Mouse (Mus musculus) ES-Bruce4 (cell line): ENCODE results near the gene Rcan1. TPM values are rescaled to one million over a fixed set of nuclear protein-coding genes. Genes with fewer than 3 reads are reported as not detected.
A peak's percentile ranks its signal among the peaks of the same experiment; 100 is the strongest.

Experiments
- H3K27ac ChIP-seq: 2 replicates; pipeline ENCODE4 v1.5.1; 2012; ENCODE audit warnings: low read length, inconsistent platforms; ENCODE audit not compliant: insufficient read depth
- H3K27me3 ChIP-seq: 2 replicates; pipeline ENCODE4 v1.6.1; 2012; ENCODE audit warnings: mild to moderate bottlenecking, low read length, inconsistent platforms; ENCODE audit not compliant: control insufficient read depth, poor library complexity, insufficient read depth, severe bottlenecking
- H3K36me3 ChIP-seq: 2 replicates; pipeline ENCODE4 v1.6.1; 2012; ENCODE audit warnings: inconsistent platforms, mild to moderate bottlenecking, low read length, moderate library complexity; ENCODE audit not compliant: control insufficient read depth, poor library complexity, insufficient read depth, severe bottlenecking
- H3K4me1 ChIP-seq: one replicate; pipeline ENCODE4 v1.8.1; 2011; ENCODE audit warnings: low read length; ENCODE audit not compliant: control insufficient read depth, insufficient read depth
- H3K4me3 ChIP-seq: 2 replicates; pipeline ENCODE4 v1.5.1; 2011; ENCODE audit warnings: low read depth, mild to moderate bottlenecking, low read length
- H3K9ac ChIP-seq: 2 replicates; pipeline ENCODE4 v1.6.1; 2012; ENCODE audit warnings: low read depth, mild to moderate bottlenecking, inconsistent platforms; ENCODE audit not compliant: poor library complexity, severe bottlenecking
- H3K9me3 ChIP-seq: replicated peaks from 2 replicates; pipeline ENCODE4 v1.6.1; 2012; ENCODE audit warnings: mild to moderate bottlenecking, low read length, inconsistent platforms; ENCODE audit not compliant: control insufficient read depth, poor library complexity, insufficient read depth, severe bottlenecking
- CTCF ChIP-seq: IDR thresholded peaks from one replicate; pipeline ENCODE4 v1.8.1; 2011; ENCODE audit warnings: low read depth, low read length
- EP300 ChIP-seq: IDR thresholded peaks from 2 replicates; pipeline ENCODE4 v1.6.1; 2011; ENCODE audit warnings: low read depth, low read length; ENCODE audit not compliant: insufficient read depth
- POLR2A ChIP-seq: IDR thresholded peaks from one replicate; pipeline ENCODE4 v1.8.1; 2011; ENCODE audit warnings: low read length; ENCODE audit not compliant: insufficient read depth
- polyA plus RNA-seq: library from polyadenylated mRNA; stranded (reverse); fragments of >200 nt; gene quantifications from 2 replicates; pipeline ENCODE4 v1.2.4, GENCODE M21; 2011; ENCODE audit warnings: low read depth; ENCODE audit not compliant: missing spikeins, insufficient read depth, insufficient read length

The Rcan1 gene
- polyA plus RNA-seq, 1 experiment, result 37.2 TPM

- no peaks in the 10 kb centered on the region for H3K4me1 ChIP-seq
- no peak overlapping the region; the same call in 1 of the 2 replicates for H3K9ac ChIP-seq
- H3K27me3 ChIP-seq, result no peaks in the 10 kb centered on the region
- H3K36me3 ChIP-seq, result no peaks in the 10 kb centered on the region
- TF ChIP-seq CTCF (peak; percentile 62), EP300 (no peak)
- no peak overlapping the region for H3K27ac ChIP-seq
- no peaks in the 10 kb centered on the region for H3K9me3 ChIP-seq
- peak overlapping the region; percentile 36 for H3K4me3 ChIP-seq
Observed at GRCm38 (mm10) chr16:92478561-92479150, 8.0 kb upstream of the Rcan1 start.

- H3K27me3 ChIP-seq, result no peaks in the 10 kb centered on the region
- no peaks in the 10 kb centered on the region for H3K36me3 ChIP-seq
- no peaks in the 10 kb centered on the region for H3K9me3 ChIP-seq
- peaks cover 3% of the 10 kb centered on the region for H3K4me1 ChIP-seq
- H3K4me3 ChIP-seq, result peak overlapping the region; percentile 45; the same call in 1 of the 2 replicates
- H3K27ac ChIP-seq, result peak overlapping the region; percentile 55
- H3K9ac ChIP-seq, result peak overlapping the region; percentile 53; the same call in 1 of the 2 replicates
- TF ChIP-seq EP300 (peak; percentile 59; the same call in 1 of the 2 replicates), POLR2A (no peak)
Observed at GRCm38 (mm10) chr16:92475093-92475860, 4.6 kb upstream of the Rcan1 start.

GRCm38 (mm10) chr16:92472898-92473297 is 2.2 kb upstream of the Rcan1 start:
- Histone ChIP-seq H3K27me3 (no peaks in the 10 kb centered on the region), H3K36me3 (no peaks in the 10 kb centered on the region), H3K9ac (no peak overlapping the region), H3K9me3 (no peaks in the 10 kb centered on the region), H3K27ac (peak overlapping the region; percentile 13; the same call in 1 of the 2 replicates), H3K4me3 (no peak overlapping the region), H3K4me1 (peaks cover 6% of the 10 kb centered on the region)
- TF ChIP-seq EP300 (no peak), POLR2A (no peak), CTCF (no peak)

GRCm38 (mm10) chr16:92468459-92468858 is 2.2 kb downstream of the Rcan1 start:
- no peaks in the 10 kb centered on the region for H3K27me3 ChIP-seq
- H3K36me3 ChIP-seq, result no peaks in the 10 kb centered on the region
- H3K9me3 ChIP-seq, result no peaks in the 10 kb centered on the region
- H3K4me3 ChIP-seq, result peak overlapping the region; percentile 22
- H3K9ac ChIP-seq, result no peak overlapping the region
- H3K4me1 ChIP-seq, result peaks cover 8% of the 10 kb centered on the region
- TF ChIP-seq EP300 (peak; percentile 94), CTCF (no peak)
- H3K27ac ChIP-seq, result peak overlapping the region; percentile 69

GRCm38 (mm10) chr16:92467041-92467440 is 3.6 kb downstream of the Rcan1 start:
- H3K9me3 ChIP-seq, result no peaks in the 10 kb centered on the region
- H3K36me3 ChIP-seq, result no peaks in the 10 kb centered on the region
- no peak overlapping the region for H3K9ac ChIP-seq
- H3K4me1 ChIP-seq, result peaks cover 6% of the 10 kb centered on the region
- H3K27ac ChIP-seq, result no peak overlapping the region
- no peaks in the 10 kb centered on the region for H3K27me3 ChIP-seq
- TF ChIP-seq EP300, result no peak
- no peak for TF ChIP-seq POLR2A
- H3K4me3 ChIP-seq, result no peak overlapping the region
